Mouse (Mus musculus): ENCODE data around the gene Defb5. TPM values are rescaled to one million over a fixed set of nuclear protein-coding genes. Genes with fewer than 3 reads are reported as not detected.
"Not testable (repeated sequence)": the region's sequence is repeated elsewhere in the genome, so short reads cannot be mapped to it uniquely, and the experiment has no call there.

Gene Defb5
- polyA plus RNA-seq (2014; fragmentation: Nextera tagmentation; extraction: Ambion mirVana), result not detected in 2 replicates

DNA sequence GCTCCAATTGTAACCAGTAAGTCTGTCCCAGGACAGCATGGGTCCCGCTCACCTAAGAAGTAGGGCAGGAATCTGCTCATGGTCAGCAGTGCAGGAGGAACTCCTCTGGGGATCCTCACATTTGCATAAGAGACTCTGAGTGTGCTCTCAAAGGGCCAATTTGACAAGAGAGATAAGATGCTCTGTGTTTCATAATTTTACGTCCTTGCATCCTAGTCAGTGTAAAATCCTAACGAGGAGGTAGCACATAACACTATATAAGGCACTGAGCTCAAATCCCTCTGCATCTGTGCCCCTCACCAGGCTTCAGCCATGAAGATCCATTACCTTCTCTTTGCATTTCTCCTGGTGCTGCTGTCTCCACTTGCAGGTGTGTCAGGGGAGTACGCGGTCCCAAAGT lies at the start of gene Defb5:
Defb5 (plus strand) TSS at position 301 of the 400 bp plus-strand sequence.
- 79% methylated on average over 5 of the region's 5 CpGs for WGBS
- Histone ChIP-seq H3K4me1 (ENCODE audit: control insufficient read depth, insufficient read depth, low read length) (no peaks in the 10 kb centered on the region), H3K27ac (replicated peaks; ENCODE audit: low read depth, low read length) (no peak within 1 kb of the TSS), H3K4me2 (ENCODE audit: low read depth, low read length) (no peak within 1 kb of the TSS), H3K9ac (ENCODE audit: low read depth, low read length) (no peak within 1 kb of the TSS), H3K9me3 (ENCODE audit: control insufficient read depth, low read length) (no peaks in the 10 kb centered on the region), H3K36me3 (ENCODE audit: control insufficient read depth, insufficient read depth, low read length) (no peaks in the 10 kb centered on the region), H3K27me3 (replicated peaks; ENCODE audit: control insufficient read depth, insufficient read depth, low read length) (no peaks in the 10 kb centered on the region), H3K4me3 (ENCODE audit: low read depth, low read length) (no peak within 1 kb of the TSS)
- no peak for ATAC-seq (ENCODE audit: low read depth)
- no peak for DNase-seq (ENCODE audit: low spot score)

DNA sequence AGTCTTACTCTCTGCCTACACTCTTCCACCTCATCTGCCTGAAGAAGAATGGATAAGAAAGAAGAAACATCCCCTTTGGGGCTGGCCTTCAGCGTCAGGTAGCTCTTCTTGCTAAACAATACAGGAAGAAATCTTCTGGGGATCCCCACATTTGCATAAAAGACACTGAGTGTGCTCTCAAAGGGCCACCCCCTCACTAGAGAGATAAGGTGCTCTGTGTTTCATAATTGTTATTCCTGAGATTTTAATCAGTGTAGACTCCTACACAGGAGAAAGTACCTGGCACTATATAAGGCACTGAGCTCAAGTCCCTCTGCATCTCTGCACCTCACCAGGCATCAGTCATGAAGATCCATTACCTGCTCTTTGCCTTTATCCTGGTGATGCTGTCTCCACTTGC lies 22.2 kb upstream of the Defb5 start, which contains the start of gene Defb6:
Defb6 (plus strand) TSS at position 318 of the 400 bp plus-strand sequence.
- Histone ChIP-seq H3K4me1 (ENCODE audit: control insufficient read depth, insufficient read depth, low read length) (no peaks in the 10 kb centered on the region), H3K4me2 (ENCODE audit: low read depth, low read length) (no peak within 1 kb of the TSS), H3K4me3 (ENCODE audit: low read depth, low read length) (no peak within 1 kb of the TSS), H3K27me3 (replicated peaks; ENCODE audit: control insufficient read depth, insufficient read depth, low read length) (no peaks in the 10 kb centered on the region), H3K27ac (replicated peaks; ENCODE audit: low read depth, low read length) (no peak within 1 kb of the TSS), H3K9ac (ENCODE audit: low read depth, low read length) (no peak within 1 kb of the TSS), H3K36me3 (ENCODE audit: control insufficient read depth, insufficient read depth, low read length) (no peaks in the 10 kb centered on the region), H3K9me3 (ENCODE audit: control insufficient read depth, low read length) (no peaks in the 10 kb centered on the region)
- no peak for DNase-seq (ENCODE audit: low spot score)
- WGBS, result 57% methylated on average over 1 of the region's 1 CpGs
- ATAC-seq (ENCODE audit: low read depth), result no peak

DNA sequence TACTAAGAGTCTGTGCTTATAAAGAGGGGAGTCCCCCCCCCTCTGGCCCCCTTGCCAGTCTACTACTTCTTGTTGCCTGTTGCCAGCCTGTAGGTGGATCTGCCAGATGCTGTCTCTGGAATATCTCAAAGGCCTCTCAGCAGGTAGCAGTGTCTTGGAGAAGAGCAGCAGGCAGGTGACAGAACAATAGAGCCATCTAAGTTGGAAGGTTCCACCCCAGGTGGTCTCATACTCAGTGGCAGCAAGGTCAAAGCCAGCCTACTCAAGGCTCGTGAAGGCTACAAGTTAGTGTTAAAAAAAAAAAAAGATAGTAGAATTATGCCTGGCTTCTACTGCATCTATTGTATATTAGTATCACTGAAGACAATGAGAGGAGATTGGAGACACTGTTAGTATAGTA lies 9.3 kb upstream of the Defb5 start:
- H3K27ac ChIP-seq (replicated peaks; ENCODE audit: low read depth, low read length), result no peak overlapping the region
- WGBS, result 78% methylated on average over 1 of the region's 1 CpGs
- no peaks in the 10 kb centered on the region for H3K9me3 ChIP-seq (ENCODE audit: control insufficient read depth, low read length)
- no peak overlapping the region for H3K4me2 ChIP-seq (ENCODE audit: low read depth, low read length)
- no peak overlapping the region for H3K9ac ChIP-seq (ENCODE audit: low read depth, low read length)
- H3K4me1 ChIP-seq (ENCODE audit: control insufficient read depth, insufficient read depth, low read length), result no peaks in the 10 kb centered on the region
- no peaks in the 10 kb centered on the region for H3K36me3 ChIP-seq (ENCODE audit: control insufficient read depth, insufficient read depth, low read length)
- ATAC-seq (ENCODE audit: low read depth), result no peak
- H3K27me3 ChIP-seq (replicated peaks; ENCODE audit: control insufficient read depth, insufficient read depth, low read length), result no peaks in the 10 kb centered on the region
- H3K4me3 ChIP-seq (ENCODE audit: low read depth, low read length), result no peak overlapping the region
- DNase-seq (ENCODE audit: low spot score), result no peak

DNA sequence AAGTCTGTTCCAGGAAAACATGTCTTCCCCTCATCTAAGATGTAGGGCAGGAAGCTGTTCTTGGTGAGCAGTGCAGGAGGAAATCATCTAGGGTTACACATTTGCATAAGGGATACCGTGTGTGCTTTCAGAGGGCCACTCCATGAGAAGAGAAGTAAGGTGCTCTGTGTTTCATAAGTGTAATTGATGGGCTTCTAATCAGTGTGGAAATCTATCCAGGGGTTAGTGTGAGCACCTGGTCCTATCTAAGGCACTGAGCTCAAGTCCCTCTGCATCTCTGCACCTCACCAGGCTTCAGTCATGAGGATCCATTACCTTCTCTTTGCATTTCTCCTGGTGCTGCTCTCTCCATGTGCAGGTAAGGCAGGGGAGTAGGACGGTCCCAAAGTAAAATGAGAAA lies 7.8 kb upstream of the Defb5 start, which contains the start of gene Defb46:
Defb46 (plus strand) TSS at position 301 of the 400 bp plus-strand sequence.
- Histone ChIP-seq H3K4me3 (ENCODE audit: low read depth, low read length) (no peak within 1 kb of the TSS), H3K4me1 (ENCODE audit: control insufficient read depth, insufficient read depth, low read length) (no peaks in the 10 kb centered on the region), H3K36me3 (ENCODE audit: control insufficient read depth, insufficient read depth, low read length) (no peaks in the 10 kb centered on the region), H3K27me3 (replicated peaks; ENCODE audit: control insufficient read depth, insufficient read depth, low read length) (no peaks in the 10 kb centered on the region), H3K27ac (replicated peaks; ENCODE audit: low read depth, low read length) (no peak within 1 kb of the TSS), H3K4me2 (ENCODE audit: low read depth, low read length) (no peak within 1 kb of the TSS), H3K9ac (ENCODE audit: low read depth, low read length) (no peak within 1 kb of the TSS), H3K9me3 (ENCODE audit: control insufficient read depth, low read length) (no peaks in the 10 kb centered on the region)
- DNase-seq (ENCODE audit: low spot score), result no peak
- 71% methylated on average over 2 of the region's 2 CpGs for WGBS
- ATAC-seq (ENCODE audit: low read depth), result no peak

DNA sequence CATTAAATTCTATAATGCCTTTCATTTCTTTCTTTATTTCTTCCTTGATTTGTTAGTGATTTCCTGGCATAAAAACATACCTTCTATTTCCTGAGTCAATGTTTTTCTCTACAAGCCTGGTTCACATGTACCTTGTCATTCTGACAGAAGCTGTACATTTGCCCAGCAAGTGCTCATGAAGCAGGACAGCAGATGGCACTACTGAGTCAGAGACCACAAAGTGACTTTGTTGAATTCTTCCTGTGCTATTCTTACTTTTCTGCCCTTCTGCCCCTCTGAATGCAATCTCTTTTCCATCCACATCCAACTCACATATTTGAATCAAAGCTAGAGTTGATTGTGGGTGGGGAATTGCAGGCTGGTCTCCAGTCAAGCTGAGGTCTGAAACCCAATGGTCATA lies 10.8 kb downstream of the Defb5 start:
- H3K36me3 ChIP-seq (ENCODE audit: control insufficient read depth, insufficient read depth, low read length), result no peaks in the 10 kb centered on the region
- no peaks in the 10 kb centered on the region for H3K4me1 ChIP-seq (ENCODE audit: control insufficient read depth, insufficient read depth, low read length)
- no peak overlapping the region for H3K4me2 ChIP-seq (ENCODE audit: low read depth, low read length)
- no peaks in the 10 kb centered on the region for H3K9me3 ChIP-seq (ENCODE audit: control insufficient read depth, low read length)
- no peak overlapping the region for H3K9ac ChIP-seq (ENCODE audit: low read depth, low read length)
- ATAC-seq (ENCODE audit: low read depth) (no peak), DNase-seq (ENCODE audit: low spot score) (no peak)
- no peaks in the 10 kb centered on the region for H3K27me3 ChIP-seq (replicated peaks; ENCODE audit: control insufficient read depth, insufficient read depth, low read length)
- H3K4me3 ChIP-seq (ENCODE audit: low read depth, low read length), result no peak overlapping the region
- H3K27ac ChIP-seq (replicated peaks; ENCODE audit: low read depth, low read length), result no peak overlapping the region

DNA sequence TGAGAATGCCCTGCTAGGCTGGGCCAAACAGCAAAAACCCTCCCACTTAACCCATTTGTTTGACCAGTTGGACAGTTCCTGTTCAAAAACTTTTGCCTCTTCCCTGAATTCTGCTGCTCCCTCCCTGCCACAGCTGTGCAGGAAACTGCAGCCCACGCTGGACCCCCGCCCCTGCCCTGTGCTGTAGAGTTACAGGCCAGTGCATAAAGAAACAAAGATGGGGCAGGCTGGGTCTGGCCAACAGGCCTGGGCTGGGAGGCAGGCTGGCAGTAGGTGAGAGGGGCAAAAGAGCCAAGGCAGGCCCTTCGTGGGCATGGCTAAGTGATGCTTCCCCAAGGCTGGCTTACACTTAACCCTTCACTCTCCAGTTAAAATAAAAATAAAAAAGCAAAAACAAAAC lies 12.3 kb downstream of the Defb5 start:
- H3K4me2 ChIP-seq (ENCODE audit: low read depth, low read length), result no peak overlapping the region
- H3K4me3 ChIP-seq (ENCODE audit: low read depth, low read length), result no peak overlapping the region
- no peaks in the 10 kb centered on the region for H3K4me1 ChIP-seq (ENCODE audit: control insufficient read depth, insufficient read depth, low read length)
- DNase-seq (ENCODE audit: low spot score) (no peak), ATAC-seq (ENCODE audit: low read depth) (no peak)
- no peaks in the 10 kb centered on the region for H3K9me3 ChIP-seq (ENCODE audit: control insufficient read depth, low read length)
- 52% methylated on average over 3 of the region's 3 CpGs for WGBS
- no peak overlapping the region for H3K9ac ChIP-seq (ENCODE audit: low read depth, low read length)
- no peak overlapping the region for H3K27ac ChIP-seq (replicated peaks; ENCODE audit: low read depth, low read length)
- no peaks in the 10 kb centered on the region for H3K36me3 ChIP-seq (ENCODE audit: control insufficient read depth, insufficient read depth, low read length)
- no peaks in the 10 kb centered on the region for H3K27me3 ChIP-seq (replicated peaks; ENCODE audit: control insufficient read depth, insufficient read depth, low read length)

DNA sequence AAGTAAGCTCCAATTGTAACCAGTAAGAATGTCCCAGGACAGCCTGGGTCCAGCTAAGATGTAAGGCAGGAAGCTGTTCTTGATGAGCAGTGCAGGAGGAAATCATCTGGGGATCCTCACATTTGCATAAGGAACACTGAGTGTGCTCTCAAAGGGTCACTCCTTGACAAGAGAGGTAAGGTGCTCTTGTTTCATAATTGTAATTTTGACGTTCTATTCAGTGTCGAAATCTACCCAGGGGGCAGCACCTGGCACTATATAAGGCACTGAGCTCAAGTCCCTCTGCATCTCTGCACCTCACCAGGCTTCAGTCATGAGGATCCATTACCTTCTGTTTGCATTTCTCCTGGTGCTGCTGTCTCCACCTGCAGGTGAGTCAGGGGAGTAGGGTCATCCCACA lies 45.7 kb downstream of the Defb5 start, which contains the start of gene Defb3:
Defb3 (plus strand) TSS at position 301 of the 400 bp plus-strand sequence.
- not testable (repeated sequence) for H3K4me1 ChIP-seq (ENCODE audit: control insufficient read depth, insufficient read depth, low read length); H3K36me3 ChIP-seq (ENCODE audit: control insufficient read depth, insufficient read depth, low read length); H3K4me2 ChIP-seq (ENCODE audit: low read depth, low read length); H3K9ac ChIP-seq (ENCODE audit: low read depth, low read length); H3K27me3 ChIP-seq (replicated peaks; ENCODE audit: control insufficient read depth, insufficient read depth, low read length); DNase-seq (ENCODE audit: low spot score); H3K4me3 ChIP-seq (ENCODE audit: low read depth, low read length); H3K9me3 ChIP-seq (ENCODE audit: control insufficient read depth, low read length); ATAC-seq (ENCODE audit: low read depth); H3K27ac ChIP-seq (replicated peaks; ENCODE audit: low read depth, low read length)
- WGBS, result 60% methylated on average over 1 of the region's 2 CpGs

DNA sequence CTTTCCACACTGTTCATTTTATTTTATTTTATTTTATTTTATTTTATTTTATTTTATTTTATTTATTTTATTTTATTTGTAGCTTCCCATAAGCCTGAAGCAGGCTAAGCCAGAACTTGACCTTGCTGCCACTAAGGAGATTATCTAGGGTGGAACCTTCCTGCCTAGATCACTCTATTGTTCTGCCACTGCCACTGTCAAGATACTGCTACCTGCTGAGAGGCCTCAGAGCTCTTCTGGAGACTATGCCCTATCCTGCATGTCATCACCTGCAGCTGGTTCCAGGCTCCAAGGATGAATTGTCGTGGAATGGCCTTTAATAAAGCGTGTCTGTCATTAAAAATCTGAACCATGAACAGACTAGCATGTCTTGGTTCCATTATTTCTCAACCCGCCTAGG lies 51.0 kb downstream of the Defb5 start:
- not testable (repeated sequence) for H3K9me3 ChIP-seq (ENCODE audit: control insufficient read depth, low read length); H3K4me1 ChIP-seq (ENCODE audit: control insufficient read depth, insufficient read depth, low read length); DNase-seq (ENCODE audit: low spot score); H3K9ac ChIP-seq (ENCODE audit: low read depth, low read length); ATAC-seq (ENCODE audit: low read depth); H3K4me3 ChIP-seq (ENCODE audit: low read depth, low read length); H3K27me3 ChIP-seq (replicated peaks; ENCODE audit: control insufficient read depth, insufficient read depth, low read length); H3K4me2 ChIP-seq (ENCODE audit: low read depth, low read length); H3K36me3 ChIP-seq (ENCODE audit: control insufficient read depth, insufficient read depth, low read length); H3K27ac ChIP-seq (replicated peaks; ENCODE audit: low read depth, low read length)
- WGBS, result 59% methylated on average over 3 of the region's 3 CpGs

Data from embryonic facial prominence, embryonic 14.5 days (tissue).